Mouse (Mus musculus) liver, embryonic 16.5 days (tissue): ENCODE data around the gene Cep97. TPM values are rescaled to one million over a fixed set of nuclear protein-coding genes. Genes with fewer than 3 reads are reported as not detected.
A peak's percentile ranks its signal among the peaks of the same experiment; 100 is the strongest.
"Not testable (repeated sequence)": the region's sequence is repeated elsewhere in the genome, so short reads cannot be mapped to it uniquely, and the experiment has no call there.

Experiments
- ATAC-seq: fragments of 200-750 bp; cut with Nextera tagmentation; 2 replicates; pipeline ENCODE4 v1.8.0; 2017; ENCODE audit warnings: low read depth, mild to moderate bottlenecking, moderate number of reproducible peaks, moderate library complexity
- H3K27ac ChIP-seq: fragments of 300-500 bp; sonication (generic); 2 replicates; pipeline ENCODE4 v1.5.1; 2014; ENCODE audit warnings: mild to moderate bottlenecking, low read length
- H3K27me3 ChIP-seq: fragments of 300-500 bp; sonication (generic); 2 replicates; pipeline ENCODE4 v1.6.1; 2014; ENCODE audit warnings: low read depth, low read length, mixed read lengths; ENCODE audit not compliant: control insufficient read depth, insufficient read depth
- H3K36me3 ChIP-seq: fragments of 300-500 bp; sonication (generic); 2 replicates; pipeline ENCODE4 v1.6.1; 2014; ENCODE audit warnings: mild to moderate bottlenecking; ENCODE audit not compliant: control insufficient read depth, insufficient read depth
- H3K4me1 ChIP-seq: fragments of 300-500 bp; sonication (generic); 2 replicates; pipeline ENCODE4 v1.6.1; 2014; ENCODE audit warnings: low read depth, low read length, mixed read lengths; ENCODE audit not compliant: control insufficient read depth
- H3K4me2 ChIP-seq: fragments of 300-500 bp; sonication (generic); 2 replicates; pipeline ENCODE4 v1.6.1; 2014; ENCODE audit warnings: low read depth, low read length, mixed read lengths
- H3K4me3 ChIP-seq: fragments of 300-500 bp; sonication (generic); 2 replicates; pipeline ENCODE4 v1.5.1; 2014; ENCODE audit warnings: low read depth, mild to moderate bottlenecking, low read length
- H3K9ac ChIP-seq: fragments of 300-500 bp; sonication (generic); 2 replicates; pipeline ENCODE4 v1.6.1; 2014; ENCODE audit warnings: low read depth, low read length
- H3K9me3 ChIP-seq: fragments of 300-500 bp; sonication (generic); replicated peaks from 2 replicates; pipeline ENCODE4 v1.6.1; 2016; ENCODE audit warnings: low read length; ENCODE audit not compliant: control insufficient read depth
- WGBS: fragments of 180-500 bp; shearing (Covaris S2); extraction: QIAGEN DNeasy Blood & Tissue Kit; methylation state at CpG from one replicate; pipeline ENCODE4 v1.1.7; 2014; ENCODE audit not compliant: insufficient replicate concordance; 5-methylcytosine and 5-hydroxymethylcytosine counted together
- polyA plus RNA-seq: library from polyadenylated mRNA; unstranded; fragments of >200 nt; fragmentation: Nextera tagmentation; extraction: Ambion mirVana; gene quantifications from 2 replicates; pipeline ENCODE4 v1.2.1, GENCODE M21; 2015

Gene Cep97
- polyA plus RNA-seq, 1 experiment from 2014 or later = 3.7 TPM

GRCm38 (mm10) chr16:55967221-55967620, 32.6 kb upstream of the Cep97 start:
- ATAC-seq = no peak
- Histone ChIP-seq H3K9ac (peak overlapping the region; percentile 71), H3K36me3 (peaks cover 34% of the 10 kb centered on the region), H3K4me2 (peak overlapping the region; percentile 88), H3K27me3 (no peaks in the 10 kb centered on the region), H3K27ac (peak overlapping the region; percentile 66), H3K4me1 (peaks cover 18% of the 10 kb centered on the region), H3K4me3 (peak overlapping the region; percentile 72), H3K9me3 (no peaks in the 10 kb centered on the region)
- 13% methylated on average over 1 of the region's 1 CpGs for WGBS

DNA sequence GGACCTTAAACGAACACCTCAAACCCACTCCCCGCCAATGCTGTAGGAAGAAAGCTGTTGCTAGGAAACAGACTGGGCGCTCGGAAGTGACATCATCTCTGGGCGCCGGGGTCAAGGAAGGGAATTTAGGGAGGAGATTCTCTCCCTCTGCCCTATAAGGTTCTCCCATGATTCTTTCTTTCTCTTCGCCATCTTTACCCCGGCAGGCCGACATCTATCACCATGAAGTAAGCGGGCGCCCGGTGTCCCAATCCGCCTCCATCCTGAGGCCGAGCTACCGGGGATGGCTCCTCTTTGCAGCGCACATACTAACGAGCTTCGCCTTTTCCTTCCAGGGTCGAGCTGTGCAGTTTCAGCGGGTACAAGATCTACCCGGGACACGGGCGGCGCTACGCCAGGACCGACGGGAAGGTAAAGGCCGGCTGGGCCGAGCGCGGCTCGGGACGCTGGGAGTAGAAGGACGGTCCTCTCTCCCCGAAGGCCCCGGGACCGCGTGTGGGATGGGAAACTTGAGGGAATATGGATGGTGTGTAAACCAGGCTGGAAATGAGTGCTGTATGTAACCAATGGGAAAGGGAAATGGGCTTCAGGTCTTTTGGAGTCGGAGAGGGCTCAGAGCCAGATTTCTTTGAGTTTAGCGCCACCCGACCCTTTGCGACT, 31.7 kb upstream of the Cep97 start, which contains the start of gene Rpl24:
Rpl24 (plus strand) TSS at position 64 of the 660 bp plus-strand sequence.
- Histone ChIP-seq H3K4me3 (peak within 1 kb of the TSS; percentile 72), H3K27me3 (no peaks in the 10 kb centered on the region), H3K27ac (peak within 1 kb of the TSS; percentile 66), H3K9me3 (no peaks in the 10 kb centered on the region), H3K4me1 (peaks cover 18% of the 10 kb centered on the region), H3K9ac (peak within 1 kb of the TSS; percentile 71), H3K36me3 (peaks cover 28% of the 10 kb centered on the region), H3K4me2 (peak within 1 kb of the TSS; percentile 88)
- ATAC-seq = peak; percentile 94
- WGBS = under 1% methylated on average over 42 of the region's 42 CpGs

DNA sequence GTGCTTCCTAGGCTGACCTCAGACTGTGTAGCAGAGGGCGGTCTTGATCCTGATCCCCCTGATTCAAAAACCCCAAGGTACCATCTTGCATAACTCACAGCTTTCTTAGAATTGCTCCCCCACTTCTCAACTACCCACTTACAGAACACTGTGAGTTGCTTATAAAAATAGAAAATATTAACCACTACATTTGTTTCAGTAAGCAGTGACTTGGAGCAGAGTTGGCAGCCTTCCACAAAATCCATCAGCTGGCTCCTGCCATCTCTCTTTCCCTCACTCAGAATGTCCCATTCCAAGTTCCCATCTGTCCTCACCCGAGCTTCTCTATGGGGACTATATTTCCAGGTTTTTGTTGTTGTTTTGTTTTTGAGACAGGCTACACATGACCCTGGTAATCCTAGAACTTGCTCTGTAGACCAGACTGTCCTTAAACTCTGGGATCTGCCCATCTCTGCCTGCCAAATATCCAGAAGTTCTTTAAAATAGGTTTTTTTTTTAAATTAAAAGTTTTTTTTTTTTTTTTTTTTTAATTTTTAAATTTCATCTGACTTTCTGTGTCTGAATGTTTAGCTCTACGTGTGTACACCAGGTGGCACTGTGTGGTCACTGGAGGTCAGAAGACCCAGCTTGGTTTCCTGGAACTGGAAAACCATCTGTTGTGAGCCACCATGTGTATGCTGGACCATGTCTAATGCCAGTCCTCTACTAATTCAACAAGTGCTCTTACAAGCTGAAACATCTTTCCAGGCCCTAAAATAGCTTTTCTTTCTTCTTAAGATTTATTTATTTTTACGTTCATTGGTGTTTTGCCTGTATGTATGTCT, 29.7 kb upstream of the Cep97 start:
- ATAC-seq = no peak
- peaks cover 15% of the 10 kb centered on the region for H3K4me1 ChIP-seq
- H3K27me3 ChIP-seq = no peaks in the 10 kb centered on the region
- WGBS = 53% methylated on average over 4 of the region's 4 CpGs
- peaks cover 8% of the 10 kb centered on the region for H3K36me3 ChIP-seq
- H3K9ac ChIP-seq = no peak overlapping the region
- no peak overlapping the region for H3K4me2 ChIP-seq
- no peak overlapping the region for H3K4me3 ChIP-seq
- no peak overlapping the region for H3K27ac ChIP-seq
- no peaks in the 10 kb centered on the region for H3K9me3 ChIP-seq

- not testable (repeated sequence) for H3K27ac ChIP-seq
Measured at GRCm38 (mm10) chr16:55963068-55963467, 28.4 kb upstream of the Cep97 start.

GRCm38 (mm10) chr16:55954196-55954595, 19.5 kb upstream of the Cep97 start:
- not testable (repeated sequence) for H3K27ac ChIP-seq, H3K4me3 ChIP-seq, H3K9ac ChIP-seq, H3K4me1 ChIP-seq, H3K27me3 ChIP-seq, H3K9me3 ChIP-seq, H3K36me3 ChIP-seq, ATAC-seq, H3K4me2 ChIP-seq
- WGBS = 73% methylated on average over 9 of the region's 9 CpGs

More at GRCm38 (mm10) chr16:55963068-55963467, 28.4 kb upstream of the Cep97 start:
- not testable (repeated sequence) for H3K9ac ChIP-seq, ATAC-seq, H3K4me2 ChIP-seq, H3K36me3 ChIP-seq, H3K9me3 ChIP-seq, H3K4me3 ChIP-seq, H3K27me3 ChIP-seq
- H3K4me1 ChIP-seq = peaks cover 10% of the 10 kb centered on the region
- whole genome bisulfite sequencing = 78% methylated on average over 6 of the region's 11 CpGs

DNA sequence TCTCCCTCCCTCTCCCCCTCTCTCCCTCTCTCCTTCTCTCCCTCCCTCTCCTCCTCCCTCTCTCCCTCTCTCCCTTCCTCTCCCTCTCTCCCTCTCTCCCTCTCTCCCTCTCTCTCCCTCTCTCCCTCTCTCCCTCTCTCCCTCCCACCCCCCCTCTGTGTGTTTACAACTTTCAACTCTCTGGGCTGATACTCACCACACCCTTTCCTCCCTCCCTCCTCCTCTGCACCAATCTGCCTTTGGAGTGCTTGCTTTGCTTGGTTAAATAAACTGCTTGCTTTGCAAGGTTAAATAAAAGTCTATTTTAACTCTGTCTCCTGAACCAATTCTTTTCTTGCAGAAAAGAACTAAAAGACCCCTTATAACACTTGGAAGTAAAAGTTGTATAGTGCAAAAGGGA, 18.1 kb upstream of the Cep97 start:
- ATAC-seq = 0 out of 2 replicates have a peak, but pooled peaks have one; percentile 37
- H3K9me3 ChIP-seq = no peaks in the 10 kb centered on the region
- H3K36me3 ChIP-seq = no peaks in the 10 kb centered on the region
- no peak overlapping the region for H3K9ac ChIP-seq
- H3K27ac ChIP-seq = no peak overlapping the region
- no peak overlapping the region for H3K4me2 ChIP-seq
- no peaks in the 10 kb centered on the region for H3K27me3 ChIP-seq
- no peak overlapping the region for H3K4me3 ChIP-seq
- H3K4me1 ChIP-seq = peaks cover 2% of the 10 kb centered on the region

GRCm38 (mm10) chr16:55951679-55952327, 17.1 kb upstream of the Cep97 start:
- no peak overlapping the region for H3K9ac ChIP-seq
- peaks cover 2% of the 10 kb centered on the region for H3K4me1 ChIP-seq
- ATAC-seq = no peak
- 51% methylated on average over 7 of the region's 7 CpGs for WGBS
- no peaks in the 10 kb centered on the region for H3K36me3 ChIP-seq
- H3K4me2 ChIP-seq = peak overlapping the region; percentile 52; the same call in 1 of the 2 replicates
- H3K9me3 ChIP-seq = no peaks in the 10 kb centered on the region
- no peak overlapping the region for H3K4me3 ChIP-seq
- H3K27ac ChIP-seq = no peak overlapping the region
- no peaks in the 10 kb centered on the region for H3K27me3 ChIP-seq

DNA sequence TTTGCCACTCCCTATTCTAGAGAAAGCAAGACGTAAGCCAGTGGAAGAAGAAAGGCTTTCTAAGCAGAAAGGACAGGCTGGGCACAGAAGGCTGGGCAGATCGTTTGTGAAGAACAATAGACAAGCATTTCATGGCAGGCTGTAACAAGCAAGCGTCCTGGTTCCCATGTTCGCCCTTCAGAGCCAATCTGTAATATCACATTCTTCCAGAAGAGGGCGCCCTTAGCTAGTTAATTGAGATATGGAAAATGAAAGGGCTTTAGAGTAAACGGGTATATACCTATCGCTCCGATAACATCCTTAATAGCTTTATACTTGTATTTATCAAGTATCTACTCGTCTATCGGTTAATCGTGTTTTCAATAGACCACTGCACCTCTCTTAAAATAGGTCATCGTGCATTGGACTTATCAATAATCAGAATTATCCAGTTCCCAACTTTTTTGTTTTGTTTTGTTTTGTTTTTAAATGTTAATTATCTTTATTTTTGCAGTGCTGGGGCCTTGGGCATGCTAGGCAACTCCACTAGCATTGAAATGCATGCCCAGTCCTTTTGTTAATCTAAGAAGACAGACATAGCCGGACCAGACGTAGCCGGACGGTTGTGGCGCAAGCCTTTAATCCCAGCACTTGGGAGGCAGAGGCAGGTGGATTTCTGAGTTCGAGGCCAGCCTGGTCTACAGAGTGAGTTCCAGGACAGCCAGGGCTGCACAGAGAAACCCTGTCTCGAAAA, 16.5 kb upstream of the Cep97 start:
- H3K36me3 ChIP-seq = no peaks in the 10 kb centered on the region
- H3K4me1 ChIP-seq = peaks cover 2% of the 10 kb centered on the region
- H3K4me2 ChIP-seq = peak overlapping the region; percentile 52
- no peak overlapping the region; the same call in 1 of the 2 replicates for H3K9ac ChIP-seq
- ATAC-seq = peak; percentile 44; the same call in 1 of the 2 replicates
- no peaks in the 10 kb centered on the region for H3K9me3 ChIP-seq
- WGBS = 25% methylated on average over 19 of the region's 19 CpGs
- no peak overlapping the region for H3K27ac ChIP-seq
- peak overlapping the region; percentile 41 for H3K4me3 ChIP-seq
- no peaks in the 10 kb centered on the region for H3K27me3 ChIP-seq
